Mouse (Mus musculus): ENCODE results near the gene Cntrob. TPM values are rescaled to one million over a fixed set of nuclear protein-coding genes. Genes with fewer than 3 reads are reported as not detected.

Gene Cntrob
- polyA plus RNA-seq, 1 experiment from 2014 or later, result 7.0 TPM

DNA sequence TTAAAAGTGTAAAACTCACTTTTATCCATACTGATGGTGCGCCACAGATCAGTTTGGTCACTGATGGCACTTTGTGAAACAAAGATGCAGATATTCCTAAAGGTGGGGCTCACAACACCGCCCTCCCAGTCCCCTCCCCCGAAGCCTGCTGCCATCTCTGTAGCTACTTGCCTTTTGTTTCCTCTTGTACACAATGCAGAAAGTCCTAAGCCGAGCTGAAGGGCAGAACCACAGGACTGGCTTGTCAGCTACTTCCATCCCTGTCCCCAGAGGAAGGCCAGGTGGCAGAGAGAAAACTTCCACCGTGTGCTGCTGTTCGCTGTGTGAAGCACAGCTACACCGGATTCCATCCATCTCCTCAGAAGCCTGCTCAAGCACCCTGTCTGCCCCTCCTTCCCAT lies 25.3 kb downstream of the Cntrob start:
- H3K27ac ChIP-seq (replicated peaks), result no peak overlapping the region
- H3K4me1 ChIP-seq (replicated peaks), result no peaks in the 10 kb centered on the region
- no peaks in the 10 kb centered on the region for H3K9me3 ChIP-seq (replicated peaks)
- H3K27me3 ChIP-seq, result no peaks in the 10 kb centered on the region
- no peak for ATAC-seq (ENCODE audit: insufficient read depth)
- H3K4me3 ChIP-seq (replicated peaks), result no peak overlapping the region
- no peak overlapping the region for H3K9ac ChIP-seq
- H3K36me3 ChIP-seq (replicated peaks), result peaks cover 10% of the 10 kb centered on the region
- H3K4me2 ChIP-seq, result no peak overlapping the region
- 69% methylated on average over 7 of the region's 7 CpGs for WGBS (ENCODE audit: insufficient replicate concordance)

DNA sequence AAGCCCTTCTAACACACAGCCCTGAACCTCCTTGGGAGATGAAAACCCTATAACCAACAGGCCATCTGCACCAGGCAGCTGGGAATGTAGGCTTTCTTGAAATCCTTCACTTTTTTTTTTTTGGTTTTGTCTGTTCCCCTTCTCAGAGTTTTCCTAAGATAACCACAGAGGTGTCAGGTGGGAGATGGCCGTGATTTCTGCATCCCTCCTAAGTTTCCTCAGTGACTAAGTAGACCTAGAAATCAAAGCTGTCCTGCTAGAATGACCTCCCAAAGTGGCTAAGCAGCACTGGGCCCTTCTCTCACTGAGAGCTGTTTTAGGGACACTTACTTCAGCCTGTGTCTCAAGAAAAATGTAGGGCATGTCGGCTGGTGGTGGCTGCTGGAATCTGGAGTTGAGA lies 25.8 kb downstream of the Cntrob start:
- no peak for ATAC-seq (ENCODE audit: insufficient read depth)
- H3K9ac ChIP-seq, result no peak overlapping the region
- no peak overlapping the region for H3K4me2 ChIP-seq
- no peaks in the 10 kb centered on the region for H3K9me3 ChIP-seq (replicated peaks)
- H3K4me1 ChIP-seq (replicated peaks), result no peaks in the 10 kb centered on the region
- no peaks in the 10 kb centered on the region for H3K27me3 ChIP-seq
- WGBS (ENCODE audit: insufficient replicate concordance), result 74% methylated on average over 2 of the region's 2 CpGs
- peaks cover 10% of the 10 kb centered on the region for H3K36me3 ChIP-seq (replicated peaks)
- H3K27ac ChIP-seq (replicated peaks), result no peak overlapping the region
- H3K4me3 ChIP-seq (replicated peaks), result no peak overlapping the region

GRCm38 (mm10) chr11:69295286-69295685 lies 28.3 kb downstream of the Cntrob start:
- Histone ChIP-seq H3K4me3 (replicated peaks) (no peak overlapping the region), H3K27ac (replicated peaks) (no peak overlapping the region), H3K4me1 (replicated peaks) (no peaks in the 10 kb centered on the region), H3K9me3 (replicated peaks) (no peaks in the 10 kb centered on the region), H3K9ac (no peak overlapping the region), H3K4me2 (no peak overlapping the region), H3K36me3 (replicated peaks) (peaks cover 5% of the 10 kb centered on the region), H3K27me3 (no peaks in the 10 kb centered on the region)
- no peak for ATAC-seq (ENCODE audit: insufficient read depth)
- 56% methylated on average over 3 of the region's 3 CpGs for WGBS (ENCODE audit: insufficient replicate concordance)

DNA sequence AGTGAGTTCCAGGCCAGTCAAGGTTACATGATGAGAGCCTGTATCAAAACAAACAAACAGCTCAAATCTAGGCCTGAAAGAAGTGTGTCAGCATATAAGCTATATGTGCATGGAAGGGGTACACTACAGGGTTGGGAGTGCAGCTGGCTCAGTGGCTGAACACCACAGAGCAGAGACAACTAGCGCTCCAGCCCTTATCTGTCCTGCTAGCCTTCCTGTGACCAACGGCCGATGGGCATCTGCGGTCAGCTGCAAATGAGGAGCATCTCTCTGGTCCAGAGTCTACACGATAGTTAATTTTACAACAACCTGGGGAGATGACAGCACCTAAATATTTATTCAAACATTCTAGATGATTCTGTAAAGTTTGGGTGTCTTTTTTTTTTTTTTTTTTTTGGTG lies 32.5 kb downstream of the Cntrob start:
- Histone ChIP-seq H3K9ac (no peak overlapping the region), H3K4me3 (replicated peaks) (no peak overlapping the region), H3K27me3 (no peaks in the 10 kb centered on the region), H3K4me2 (no peak overlapping the region), H3K4me1 (replicated peaks) (no peaks in the 10 kb centered on the region), H3K27ac (replicated peaks) (no peak overlapping the region), H3K9me3 (replicated peaks) (no peaks in the 10 kb centered on the region), H3K36me3 (replicated peaks) (no peaks in the 10 kb centered on the region)
- WGBS (ENCODE audit: insufficient replicate concordance), result 49% methylated on average over 5 of the region's 5 CpGs
- no peak for ATAC-seq (ENCODE audit: insufficient read depth)

DNA sequence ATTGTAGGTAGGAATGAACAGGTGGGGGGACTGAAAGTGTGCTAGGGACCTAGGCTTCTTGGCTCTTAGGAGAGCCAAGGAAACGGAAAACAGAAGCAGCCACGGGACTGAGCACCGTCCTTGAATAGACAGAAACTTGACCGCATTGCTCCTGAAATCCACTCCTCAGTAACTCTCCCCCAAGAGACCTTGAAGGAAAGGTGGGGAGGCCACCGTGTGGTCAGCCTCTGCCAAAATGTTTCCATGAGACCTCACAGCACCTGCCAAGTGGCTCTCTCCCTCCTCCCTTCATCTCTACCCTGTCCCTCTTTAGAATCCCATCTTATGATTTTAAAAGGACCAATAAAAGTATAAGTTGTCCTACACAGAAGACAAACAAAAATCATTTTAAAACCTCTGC lies 46.3 kb downstream of the Cntrob start:
- H3K27me3 ChIP-seq, result no peaks in the 10 kb centered on the region
- H3K4me1 ChIP-seq (replicated peaks), result no peaks in the 10 kb centered on the region
- no peaks in the 10 kb centered on the region for H3K9me3 ChIP-seq (replicated peaks)
- no peak overlapping the region for H3K27ac ChIP-seq (replicated peaks)
- no peak overlapping the region for H3K4me2 ChIP-seq
- no peak overlapping the region for H3K9ac ChIP-seq
- H3K4me3 ChIP-seq (replicated peaks), result no peak overlapping the region
- ATAC-seq (ENCODE audit: insufficient read depth), result no peak
- no peaks in the 10 kb centered on the region for H3K36me3 ChIP-seq (replicated peaks)
- WGBS (ENCODE audit: insufficient replicate concordance), result 60% methylated on average over 5 of the region's 5 CpGs

- no peak overlapping the region for H3K4me2 ChIP-seq
- H3K4me1 ChIP-seq (replicated peaks), result no peaks in the 10 kb centered on the region
- H3K27ac ChIP-seq (replicated peaks), result no peak overlapping the region
- WGBS (ENCODE audit: insufficient replicate concordance), result 29% methylated on average over 2 of the region's 2 CpGs
- no peaks in the 10 kb centered on the region for H3K27me3 ChIP-seq
- H3K9me3 ChIP-seq (replicated peaks), result no peaks in the 10 kb centered on the region
- no peak overlapping the region for H3K4me3 ChIP-seq (replicated peaks)
- H3K9ac ChIP-seq, result no peak overlapping the region
- no peaks in the 10 kb centered on the region for H3K36me3 ChIP-seq (replicated peaks)
- ATAC-seq (ENCODE audit: insufficient read depth), result no peak
Observed at GRCm38 (mm10) chr11:69276081-69276480, 47.5 kb downstream of the Cntrob start.

DNA sequence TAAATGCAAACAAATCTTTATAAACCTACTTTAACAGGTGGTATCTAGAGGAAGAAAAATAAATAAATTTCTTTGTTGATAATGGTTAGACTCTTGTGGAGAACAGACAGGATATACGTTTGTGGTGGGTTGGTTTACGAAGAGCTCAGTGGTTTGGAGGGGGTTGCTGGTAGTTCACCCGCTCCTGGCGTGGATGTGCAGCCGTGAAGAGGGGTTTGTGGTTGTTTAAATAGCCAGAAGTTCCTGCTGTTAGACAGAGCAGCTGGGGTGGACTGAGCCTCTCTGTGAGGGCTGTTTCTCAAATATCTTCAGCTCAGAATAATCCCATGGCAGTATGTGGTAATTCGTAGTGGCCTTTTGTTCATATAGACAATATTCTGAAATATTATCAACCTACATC lies 47.9 kb downstream of the Cntrob start:
- H3K36me3 ChIP-seq (replicated peaks), result no peaks in the 10 kb centered on the region
- no peaks in the 10 kb centered on the region for H3K9me3 ChIP-seq (replicated peaks)
- no peak overlapping the region for H3K4me2 ChIP-seq
- no peak overlapping the region for H3K27ac ChIP-seq (replicated peaks)
- 30% methylated on average over 6 of the region's 6 CpGs for WGBS (ENCODE audit: insufficient replicate concordance)
- no peak overlapping the region for H3K9ac ChIP-seq
- H3K27me3 ChIP-seq, result peaks cover 4% of the 10 kb centered on the region; the same call in 1 of the 2 replicates
- ATAC-seq (ENCODE audit: insufficient read depth), result no peak
- no peaks in the 10 kb centered on the region for H3K4me1 ChIP-seq (replicated peaks)
- no peak overlapping the region for H3K4me3 ChIP-seq (replicated peaks)

DNA sequence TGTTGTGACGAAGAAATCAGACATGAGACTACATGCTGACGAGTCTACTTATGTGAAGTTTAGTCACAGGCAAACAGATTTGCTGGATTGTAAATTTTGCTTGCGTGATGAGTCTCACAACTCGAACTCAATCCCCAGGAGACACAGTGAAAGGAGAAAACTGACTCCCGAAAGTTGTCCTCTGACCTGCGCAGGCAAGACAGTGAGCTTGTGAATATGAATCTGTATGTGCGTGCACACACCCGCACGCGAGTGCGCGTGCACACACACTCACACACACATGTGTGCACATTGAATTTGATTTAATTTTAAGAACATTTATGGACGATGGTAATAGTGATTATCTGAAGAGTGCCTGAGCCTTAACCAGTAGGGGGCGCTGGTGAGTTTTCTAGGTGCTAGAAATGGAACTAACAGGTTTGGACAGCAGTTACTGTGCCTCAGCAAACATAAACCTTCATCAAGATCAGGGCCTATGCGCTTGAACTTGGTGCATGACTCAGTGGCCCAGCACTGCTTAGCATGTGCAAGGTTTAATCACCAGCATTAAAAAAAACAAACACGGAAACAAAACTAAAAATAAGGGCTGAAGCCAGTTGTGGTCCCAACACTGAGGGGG lies 51.3 kb downstream of the Cntrob start:
- no peak overlapping the region for H3K27ac ChIP-seq (replicated peaks)
- H3K36me3 ChIP-seq (replicated peaks), result no peaks in the 10 kb centered on the region
- H3K4me2 ChIP-seq, result no peak overlapping the region
- no peak overlapping the region for H3K4me3 ChIP-seq (replicated peaks)
- no peaks in the 10 kb centered on the region for H3K9me3 ChIP-seq (replicated peaks)
- ATAC-seq (ENCODE audit: insufficient read depth), result no peak
- H3K4me1 ChIP-seq (replicated peaks), result no peaks in the 10 kb centered on the region
- no peak overlapping the region for H3K9ac ChIP-seq
- peaks cover 34% of the 10 kb centered on the region for H3K27me3 ChIP-seq
- WGBS (ENCODE audit: insufficient replicate concordance), result 33% methylated on average over 16 of the region's 16 CpGs

DNA sequence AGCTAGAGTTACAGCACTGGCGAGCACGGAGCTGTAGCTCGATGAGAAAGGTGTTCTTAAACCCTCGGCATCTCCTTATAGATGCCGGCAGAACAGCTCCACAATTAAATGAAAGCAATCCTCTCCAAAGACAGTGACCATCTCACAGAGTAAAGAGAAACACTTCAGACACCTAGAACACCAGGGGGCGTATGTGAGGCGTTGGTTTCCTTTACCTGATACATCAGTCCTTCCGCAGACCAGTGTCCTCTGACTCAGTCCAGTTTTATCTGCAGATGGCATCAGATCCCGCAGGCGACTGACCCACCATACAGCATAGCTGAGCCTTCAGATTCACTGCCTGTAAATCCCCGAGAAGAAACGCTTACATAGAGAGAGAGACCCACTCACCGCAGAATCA lies 54.0 kb downstream of the Cntrob start:
- Histone ChIP-seq H3K27me3 (peaks cover 44% of the 10 kb centered on the region), H3K4me1 (replicated peaks) (peaks cover 4% of the 10 kb centered on the region; the same call in 1 of the 2 replicates), H3K27ac (replicated peaks) (no peak overlapping the region), H3K9ac (no peak overlapping the region), H3K4me3 (replicated peaks) (no peak overlapping the region), H3K4me2 (no peak overlapping the region), H3K9me3 (replicated peaks) (no peaks in the 10 kb centered on the region), H3K36me3 (replicated peaks) (no peaks in the 10 kb centered on the region)
- ATAC-seq (ENCODE audit: insufficient read depth), result no peak
- 12% methylated on average over 13 of the region's 13 CpGs for WGBS (ENCODE audit: insufficient replicate concordance)

GRCm38 (mm10) chr11:69268100-69268499 lies 55.5 kb downstream of the Cntrob start:
- Histone ChIP-seq H3K4me3 (replicated peaks) (no peak overlapping the region), H3K27me3 (peaks cover 44% of the 10 kb centered on the region), H3K36me3 (replicated peaks) (no peaks in the 10 kb centered on the region), H3K4me2 (no peak overlapping the region), H3K9me3 (replicated peaks) (no peaks in the 10 kb centered on the region), H3K27ac (replicated peaks) (no peak overlapping the region), H3K9ac (no peak overlapping the region), H3K4me1 (replicated peaks) (peaks cover 4% of the 10 kb centered on the region; the same call in 1 of the 2 replicates)
- WGBS (ENCODE audit: insufficient replicate concordance), result 70% methylated on average over 13 of the region's 13 CpGs
- ATAC-seq (ENCODE audit: insufficient read depth), result no peak

- Histone ChIP-seq H3K9ac (no peak overlapping the region), H3K27ac (replicated peaks) (no peak overlapping the region), H3K4me3 (replicated peaks) (no peak overlapping the region), H3K27me3 (peaks cover 44% of the 10 kb centered on the region), H3K4me1 (replicated peaks) (peaks cover 4% of the 10 kb centered on the region; the same call in 1 of the 2 replicates), H3K4me2 (no peak overlapping the region), H3K9me3 (replicated peaks) (no peaks in the 10 kb centered on the region), H3K36me3 (replicated peaks) (no peaks in the 10 kb centered on the region)
- no peak for ATAC-seq (ENCODE audit: insufficient read depth)
- 24% methylated on average over 7 of the region's 7 CpGs for WGBS (ENCODE audit: insufficient replicate concordance)
Observed at GRCm38 (mm10) chr11:69267341-69267740, 56.2 kb downstream of the Cntrob start.

GRCm38 (mm10) chr11:69266253-69266652 lies 57.3 kb downstream of the Cntrob start:
- Histone ChIP-seq H3K9ac (no peak overlapping the region), H3K4me1 (replicated peaks) (peaks cover 4% of the 10 kb centered on the region; the same call in 1 of the 2 replicates), H3K4me3 (replicated peaks) (no peak overlapping the region), H3K36me3 (replicated peaks) (no peaks in the 10 kb centered on the region), H3K9me3 (replicated peaks) (no peaks in the 10 kb centered on the region), H3K27me3 (peaks cover 44% of the 10 kb centered on the region), H3K27ac (replicated peaks) (no peak overlapping the region), H3K4me2 (no peak overlapping the region)
- ATAC-seq (ENCODE audit: insufficient read depth), result no peak
- WGBS (ENCODE audit: insufficient replicate concordance), result 9% methylated on average over 10 of the region's 10 CpGs

Measured in liver, embryonic 15.5 days (tissue).